Mouse (Mus musculus) forebrain, embryonic 16.5 days (tissue): ENCODE measurements around the gene Svs4. TPM values are rescaled to one million over a fixed set of nuclear protein-coding genes. Genes with fewer than 3 reads are reported as not detected.
"Not testable (repeated sequence)": the region's sequence is repeated elsewhere in the genome, so short reads cannot be mapped to it uniquely, and the experiment has no call there.

Source experiments
- ATAC-seq: fragments of 200-750 bp; cut with Nextera tagmentation; 2 replicates; pipeline ENCODE4 v1.8.0; 2017; ENCODE audit warnings: mild to moderate bottlenecking, moderate library complexity
- H3K27ac ChIP-seq: fragments of 300-500 bp; sonication (generic); 2 replicates; pipeline ENCODE4 v1.5.1; 2014; ENCODE audit warnings: low read length, control low read depth
- H3K27me3 ChIP-seq: fragments of 300-500 bp; sonication (generic); replicated peaks from 2 replicates; pipeline ENCODE4 v1.6.1; 2014; ENCODE audit warnings: low read length; ENCODE audit not compliant: control insufficient read depth, insufficient read depth
- H3K36me3 ChIP-seq: fragments of 300-500 bp; sonication (generic); 2 replicates; pipeline ENCODE4 v1.6.1; 2014; ENCODE audit not compliant: control insufficient read depth, insufficient read depth
- H3K4me1 ChIP-seq: fragments of 300-500 bp; sonication (generic); replicated peaks from 2 replicates; pipeline ENCODE4 v1.6.1; 2014; ENCODE audit warnings: low read length; ENCODE audit not compliant: control insufficient read depth, insufficient read depth
- H3K4me2 ChIP-seq: fragments of 300-500 bp; sonication (generic); 2 replicates; pipeline ENCODE4 v1.6.1; 2014; ENCODE audit warnings: mild to moderate bottlenecking, low read length, control low read depth
- H3K4me3 ChIP-seq: fragments of 300-500 bp; sonication (generic); replicated peaks from 2 replicates; pipeline ENCODE4 v1.5.1; 2014; ENCODE audit warnings: mild to moderate bottlenecking, low read length, control low read depth
- H3K9ac ChIP-seq: fragments of 300-500 bp; sonication (generic); replicated peaks from 2 replicates; pipeline ENCODE4 v1.6.1; 2014; ENCODE audit warnings: low read depth, low read length, control low read depth
- H3K9me3 ChIP-seq: fragments of 300-500 bp; sonication (generic); 2 replicates; pipeline ENCODE4 v1.6.1; 2016; ENCODE audit warnings: low read length; ENCODE audit not compliant: control insufficient read depth
- WGBS: fragments of 180-500 bp; shearing (Covaris S2); extraction: QIAGEN DNeasy Blood & Tissue Kit; methylation state at CpG from one replicate; pipeline ENCODE4 v1.1.7; 2014; 5-methylcytosine and 5-hydroxymethylcytosine counted together
- polyA plus RNA-seq: library from polyadenylated mRNA; unstranded; fragments of >200 nt; fragmentation: Nextera tagmentation; extraction: Ambion mirVana; gene quantifications from 2 replicates; pipeline ENCODE4 v1.2.1, GENCODE M21; 2015

Gene Svs4
- not detected in 2 replicates for polyA plus RNA-seq

- no peaks in the 10 kb centered on the region for H3K4me1 ChIP-seq
- no peaks in the 10 kb centered on the region for H3K36me3 ChIP-seq
- no peak within 1 kb of the TSS for H3K4me2 ChIP-seq
- no peaks in the 10 kb centered on the region for H3K27me3 ChIP-seq
- no peak within 1 kb of the TSS for H3K9ac ChIP-seq
- no peak within 1 kb of the TSS for H3K4me3 ChIP-seq
- no peak for ATAC-seq
- H3K27ac ChIP-seq: no peak within 1 kb of the TSS
- 94% methylated on average over 4 of the region's 4 CpGs for whole genome bisulfite sequencing
- H3K9me3 ChIP-seq: no peaks in the 10 kb centered on the region
Measured at GRCm38 (mm10) chr2:164278359-164278758, at the start of gene Svs4. TSS of gene Svs4 (minus strand) at chr2:164278459.

- no peak for ATAC-seq
- H3K36me3 ChIP-seq: no peaks in the 10 kb centered on the region
- H3K4me3 ChIP-seq: no peak overlapping the region
- no peak overlapping the region for H3K4me2 ChIP-seq
- 86% methylated on average over 6 of the region's 6 CpGs for WGBS
- H3K9ac ChIP-seq: no peak overlapping the region
- no peak overlapping the region for H3K27ac ChIP-seq
- H3K9me3 ChIP-seq: no peaks in the 10 kb centered on the region
- no peaks in the 10 kb centered on the region for H3K4me1 ChIP-seq
- no peaks in the 10 kb centered on the region for H3K27me3 ChIP-seq
Measured at GRCm38 (mm10) chr2:164320983-164321382, 42.7 kb upstream of the Svs4 start.

- 79% methylated on average over 1 of the region's 1 CpGs for WGBS
- H3K9me3 ChIP-seq, H3K4me1 ChIP-seq, H3K4me2 ChIP-seq, H3K4me3 ChIP-seq, H3K27ac ChIP-seq, H3K9ac ChIP-seq, H3K27me3 ChIP-seq, ATAC-seq, H3K36me3 ChIP-seq: not testable (repeated sequence)
Measured at GRCm38 (mm10) chr2:164316451-164316850, 38.2 kb upstream of the Svs4 start, which contains the start of gene Svs6. TSS of gene Svs6 (plus strand) at chr2:164316751.

GRCm38 (mm10) chr2:164315460-164315859 is 37.2 kb upstream of the Svs4 start:
- H3K9me3 ChIP-seq, H3K27ac ChIP-seq, H3K9ac ChIP-seq, H3K4me1 ChIP-seq, ATAC-seq, H3K4me2 ChIP-seq, H3K27me3 ChIP-seq, H3K36me3 ChIP-seq, H3K4me3 ChIP-seq: not testable (repeated sequence)

- H3K9ac ChIP-seq: no peak overlapping the region
- H3K27me3 ChIP-seq: no peaks in the 10 kb centered on the region
- WGBS: 86% methylated on average over 5 of the region's 5 CpGs
- no peak overlapping the region for H3K4me2 ChIP-seq
- H3K27ac ChIP-seq: no peak overlapping the region
- no peak overlapping the region for H3K4me3 ChIP-seq
- ATAC-seq: no peak
- no peaks in the 10 kb centered on the region for H3K36me3 ChIP-seq
- H3K4me1 ChIP-seq: no peaks in the 10 kb centered on the region
- H3K9me3 ChIP-seq: no peaks in the 10 kb centered on the region
Measured at GRCm38 (mm10) chr2:164312599-164312998, 34.3 kb upstream of the Svs4 start.

GRCm38 (mm10) chr2:164288968-164289367 is 10.7 kb upstream of the Svs4 start, which contains the start of gene Svs3a:
TSS of gene Svs3a (plus strand) at chr2:164289268.
- H3K4me2 ChIP-seq, H3K9ac ChIP-seq, H3K9me3 ChIP-seq, H3K27me3 ChIP-seq, ATAC-seq, H3K36me3 ChIP-seq, H3K4me3 ChIP-seq, H3K4me1 ChIP-seq, H3K27ac ChIP-seq: not testable (repeated sequence)
- WGBS: 80% methylated on average over 1 of the region's 1 CpGs

- not testable (repeated sequence) for ATAC-seq
- WGBS: 81% methylated on average over 1 of the region's 1 CpGs
Measured at GRCm38 (mm10) chr2:164256540-164256939, 21.7 kb downstream of the Svs4 start, which contains the start of gene Svs3b. TSS of gene Svs3b (minus strand) at chr2:164256640.

GRCm38 (mm10) chr2:164238366-164238765 is 39.9 kb downstream of the Svs4 start, which contains the start of gene Svs2:
TSS of gene Svs2 (minus strand) at chr2:164238466.
- no peak for ATAC-seq
- no peak within 1 kb of the TSS for H3K9ac ChIP-seq
- 88% methylated on average over 3 of the region's 3 CpGs for WGBS
- no peak within 1 kb of the TSS for H3K4me3 ChIP-seq
- no peaks in the 10 kb centered on the region for H3K27me3 ChIP-seq
- no peak within 1 kb of the TSS for H3K4me2 ChIP-seq
- H3K36me3 ChIP-seq: no peaks in the 10 kb centered on the region
- H3K9me3 ChIP-seq: no peaks in the 10 kb centered on the region
- no peak within 1 kb of the TSS for H3K27ac ChIP-seq
- H3K4me1 ChIP-seq: no peaks in the 10 kb centered on the region

More at GRCm38 (mm10) chr2:164256540-164256939, 21.7 kb downstream of the Svs4 start, which contains the start of gene Svs3b:
- not testable (repeated sequence) for H3K27me3 ChIP-seq, H3K36me3 ChIP-seq, H3K4me3 ChIP-seq, H3K9ac ChIP-seq, H3K27ac ChIP-seq, H3K4me1 ChIP-seq, H3K9me3 ChIP-seq, H3K4me2 ChIP-seq

GRCm38 (mm10) chr2:164232671-164233070 is 45.6 kb downstream of the Svs4 start:
- Histone ChIP-seq H3K4me3 (no peak overlapping the region), H3K9ac (no peak overlapping the region), H3K27ac (no peak overlapping the region), H3K4me2 (no peak overlapping the region), H3K4me1 (no peaks in the 10 kb centered on the region), H3K36me3 (no peaks in the 10 kb centered on the region), H3K9me3 (no peaks in the 10 kb centered on the region), H3K27me3 (no peaks in the 10 kb centered on the region)
- ATAC-seq: no peak
- WGBS: 95% methylated on average over 8 of the region's 8 CpGs
